ENCODE assay signal across 10 mouse cellular contexts in the genomic region with DNA sequence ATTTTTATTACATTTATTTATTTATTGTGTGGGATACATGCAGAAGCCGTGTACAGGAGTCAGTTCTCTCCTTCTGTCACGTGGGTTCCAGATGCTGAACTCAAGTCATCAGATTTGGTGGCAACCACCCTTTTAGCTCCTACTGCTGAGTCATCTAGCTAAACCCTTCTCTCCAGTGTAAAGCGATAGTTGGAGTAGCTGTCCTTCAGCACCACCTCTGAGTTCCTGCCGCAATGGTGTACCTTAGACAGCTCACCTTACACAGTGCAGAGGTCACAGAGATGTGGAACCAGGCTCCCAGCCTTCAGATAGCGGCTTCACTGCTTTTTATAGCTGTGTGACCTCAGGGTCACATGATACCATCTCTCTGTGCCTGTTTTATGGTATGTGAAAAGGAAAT.
DNase-seq lines count a peak whose midpoint lies in the region; ATAC-seq and TF ChIP-seq lines count a peak whose summit lies in the region.
"Had no signal": no experiment of that assay in that cellular context is flagged by ENCODE, and none has a peak within 500 bp of the region (broad histone marks: within the 10 kb centered on the region; RNA-seq: fewer than 3 reads in every experiment).

No protein-coding gene starts in this region.

- ATAC-seq in kidney, embryonic 15.5 days (replicated peaks; ENCODE audit: low FRiP score) = peak; percentile 75; the same call in 1 of the 2 replicates
- ATAC-seq: inflammation-experienced regulatory T-cells, adult 6 months had no signal

- no peaks in the 10 kb centered on the region for H3K9me3 ChIP-seq in kidney, embryonic 15.5 days (replicated peaks)
- H3K9me3 ChIP-seq: neural tube, embryonic 12.5 days had no signal

- H3K4me3 ChIP-seq in kidney, embryonic 15.5 days (replicated peaks) = no peak overlapping the region
- no peak overlapping the region for H3K4me3 ChIP-seq in layer of hippocampus, adult 2 months
- H3K4me3 ChIP-seq: neural tube, embryonic 12.5 days had no signal

- no peaks in the 10 kb centered on the region for H3K4me1 ChIP-seq in kidney, embryonic 15.5 days

- no peak for TF ChIP-seq CTCF in layer of hippocampus, adult 2 months (conservative IDR thresholded peaks at IDR 0.05)

- peak; percentile 11 for DNase-seq in lung, postnatal 10 days
- no peak for DNase-seq in lung, postnatal 25 days (ENCODE audit: low spot score)
- peak; percentile 54 for DNase-seq in adipocyte (ENCODE audit: low spot score)
- peak; percentile 32 for DNase-seq in splenic B cell, adult 2 months (ENCODE audit: low read depth, low spot score)
- DNase-seq in layer of hippocampus, adult 2 months (ENCODE audit: low spot score in 2 of 2) = no peak
- DNase-seq in frontal cortex, postnatal 36 days (ENCODE audit: low spot score in 2 of 2) = no peak
- DNase-seq in cerebellum, postnatal 36 days = no peak

- H3K36me3 ChIP-seq in kidney, embryonic 15.5 days = no peaks in the 10 kb centered on the region
- H3K36me3 ChIP-seq in splenic B cell, adult 2 months (ENCODE audit: control insufficient read depth, insufficient read depth, low read length, poor library complexity, severe bottlenecking) = no peaks in the 10 kb centered on the region
- H3K36me3 ChIP-seq: neural tube, embryonic 12.5 days had no signal

- no peak overlapping the region for H3K4me2 ChIP-seq in kidney, embryonic 15.5 days
- H3K4me2 ChIP-seq: neural tube, embryonic 12.5 days had no signal

- H3K27ac ChIP-seq in kidney, embryonic 15.5 days = no peak overlapping the region
- no peak overlapping the region for H3K27ac ChIP-seq in layer of hippocampus, adult 2 months
- H3K27ac ChIP-seq: neural tube, embryonic 12.5 days had no signal

- no peak overlapping the region for H3K9ac ChIP-seq in kidney, embryonic 15.5 days
- H3K9ac ChIP-seq: neural tube, embryonic 12.5 days had no signal

- WGBS in kidney, embryonic 15.5 days = 2% methylated on average over 5 of the region's 5 CpGs

- peaks cover 24% of the 10 kb centered on the region for H3K27me3 ChIP-seq in kidney, embryonic 15.5 days
- no peaks in the 10 kb centered on the region for H3K27me3 ChIP-seq in splenic B cell, adult 2 months (ENCODE audit: control insufficient read depth, insufficient read depth, low read length, poor library complexity, severe bottlenecking)
- H3K27me3 ChIP-seq: neural tube, embryonic 12.5 days had no signal

Comparison
In these comparisons a context has a peak if more than half of its experiments do, and no peak if none do; other contexts are left out.
1. DNase-seq: peak in lung, postnatal 10 days (single experiment), adipocyte (single experiment) and splenic B cell, adult 2 months (single experiment); none in lung, postnatal 25 days (single experiment), layer of hippocampus, adult 2 months (0 of 2), frontal cortex, postnatal 36 days (0 of 2) and cerebellum, postnatal 36 days (0 of 2).